Mouse (Mus musculus) spleen, embryonic (tissue): ENCODE measurements around the gene Il20rb.

Source experiments
- CTCF ChIA-PET: fragments of 350-600 bp; sonication (Branson Sonifier 250); formaldehyde crosslinking; loops from one replicate; lab custom pipeline; 2022; lab: Charles Lee

Gene Il20rb

DNA sequence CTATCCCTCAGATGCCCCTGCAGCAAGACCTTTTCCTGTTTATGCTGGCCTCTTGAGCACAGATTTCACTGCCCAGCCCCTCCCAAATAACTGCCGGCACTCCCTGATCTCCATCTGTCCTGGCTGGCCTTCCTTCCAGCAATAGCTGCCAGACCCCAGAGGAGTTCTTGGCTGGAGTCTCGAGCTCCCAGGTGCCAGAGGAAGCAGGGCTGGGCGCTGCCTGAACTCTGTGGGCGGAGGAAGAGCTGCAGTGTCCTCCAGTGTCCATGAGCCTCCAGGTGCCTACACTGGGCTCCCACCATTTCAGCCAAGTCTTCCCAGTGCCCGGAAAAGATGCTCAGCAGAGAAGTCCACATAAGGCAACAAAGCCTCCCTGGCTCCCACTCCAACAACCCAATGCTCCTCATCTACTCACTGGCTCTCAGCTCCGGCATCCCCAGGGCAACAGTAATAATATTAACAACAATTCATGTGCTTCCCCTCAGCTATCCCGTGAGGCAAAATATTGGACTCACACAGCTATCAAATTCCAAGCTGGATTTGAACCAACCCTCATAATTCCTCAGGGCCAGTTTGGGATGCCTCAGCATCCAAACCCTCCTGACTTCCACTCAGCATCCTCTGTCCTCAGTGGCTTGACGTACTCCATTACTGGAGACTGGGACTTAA, 15.5 kb downstream of the Il20rb start:
- CTCF ChIA-PET: no interaction called here

- CTCF ChIA-PET: no interaction called here
Observed at GRCm38 (mm10) chr9:100470228-100470627, 16.4 kb downstream of the Il20rb start.

GRCm38 (mm10) chr9:100469681-100470080, 16.9 kb downstream of the Il20rb start:
- CTCF ChIA-PET: no interaction called here

GRCm38 (mm10) chr9:100468151-100468550, 18.4 kb downstream of the Il20rb start:
- CTCF ChIA-PET: no interaction called here

GRCm38 (mm10) chr9:100467653-100468052, 18.9 kb downstream of the Il20rb start:
- CTCF ChIA-PET: interaction anchor here (0.6 kb wide), 1 partner anchor 8 kb away, joined by 6 read pairs; no protein-coding TSS in a partner anchor

DNA sequence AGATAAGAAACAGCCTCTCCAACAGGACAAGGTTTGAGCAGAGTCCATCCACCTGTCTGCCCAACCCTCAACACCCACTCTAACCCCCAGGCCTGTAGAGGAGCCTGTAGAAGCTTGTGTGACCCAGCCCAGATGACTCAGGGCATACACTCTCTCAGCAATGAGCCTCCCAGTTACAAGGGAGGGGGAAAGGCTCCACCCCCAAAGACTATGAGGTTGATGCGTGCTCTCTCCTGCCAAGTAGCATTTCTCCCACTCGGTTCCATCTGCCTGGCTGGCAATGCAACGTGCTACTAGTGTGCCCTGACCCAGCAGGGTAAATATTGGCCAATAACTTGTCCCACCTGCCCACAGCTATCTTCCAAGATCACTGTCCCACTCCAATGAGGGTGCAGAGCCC, 19.8 kb downstream of the Il20rb start:
- CTCF ChIA-PET: interaction anchor here (0.6 kb wide), 1 partner anchor 9 kb away, joined by 6 read pairs; no protein-coding TSS in a partner anchor

DNA sequence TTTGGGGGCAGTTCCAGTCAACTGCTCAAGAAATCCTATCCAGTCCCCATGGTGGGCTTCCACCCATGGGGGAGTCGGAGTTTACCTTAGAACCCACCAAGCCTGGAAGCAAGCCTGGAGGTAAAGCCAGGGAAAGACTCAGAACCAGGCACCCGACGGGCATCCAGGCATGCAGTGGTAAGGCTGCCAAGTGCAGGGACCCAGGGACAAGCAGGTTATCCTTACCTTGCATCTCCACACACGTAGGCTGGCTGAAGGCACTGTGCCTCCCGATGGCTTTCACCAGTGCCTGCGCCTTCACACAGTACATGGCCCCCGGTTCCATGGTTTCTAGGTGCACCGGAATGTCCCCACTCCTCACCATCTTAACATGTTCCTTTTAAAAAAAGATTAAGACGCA, 20.6 kb downstream of the Il20rb start:
- CTCF ChIA-PET: no interaction called here

GRCm38 (mm10) chr9:100465380-100465779, 21.2 kb downstream of the Il20rb start:
- CTCF ChIA-PET: no interaction called here

- CTCF ChIA-PET: interaction anchor here (0.6 to 0.7 kb wide), 2 partner anchors 51 to 945 kb away, joined by 4 to 15 read pairs; no protein-coding TSS in a partner anchor
Observed at GRCm38 (mm10) chr9:100463771-100464170, 22.8 kb downstream of the Il20rb start.

- CTCF ChIA-PET: interaction anchor here (0.6 kb wide), 1 partner anchor 675 kb away, joined by 11 read pairs; no protein-coding TSS in a partner anchor
Observed at GRCm38 (mm10) chr9:100462098-100462497, 24.5 kb downstream of the Il20rb start.

- CTCF ChIA-PET: no interaction called here
Observed at GRCm38 (mm10) chr9:100461671-100462070, 24.9 kb downstream of the Il20rb start.

DNA sequence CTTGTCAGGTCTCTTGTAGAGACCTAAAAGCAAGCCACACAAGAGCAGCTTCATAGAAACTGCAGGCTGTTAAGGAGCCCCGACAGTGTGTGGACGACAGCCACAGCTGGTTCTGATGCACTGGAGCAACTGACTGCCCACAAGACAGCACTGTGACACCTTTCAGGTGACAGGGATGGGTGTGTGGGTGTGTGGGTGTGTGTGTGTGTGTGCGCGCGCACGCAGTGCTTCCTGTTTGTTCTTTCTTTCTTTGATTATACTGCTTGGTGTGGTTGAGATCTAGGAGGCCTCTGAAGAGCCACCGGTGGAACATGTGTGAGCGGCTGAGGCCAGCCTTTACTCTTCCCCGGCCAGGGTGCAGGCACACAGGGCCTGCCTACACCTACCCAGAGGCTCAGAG, 26.4 kb downstream of the Il20rb start:
- CTCF ChIA-PET: no interaction called here

GRCm38 (mm10) chr9:100457971-100458681, 28.5 kb downstream of the Il20rb start:
- CTCF ChIA-PET: no interaction called here

- CTCF ChIA-PET: no interaction called here
Observed at GRCm38 (mm10) chr9:100454664-100454993, 32.0 kb downstream of the Il20rb start.

DNA sequence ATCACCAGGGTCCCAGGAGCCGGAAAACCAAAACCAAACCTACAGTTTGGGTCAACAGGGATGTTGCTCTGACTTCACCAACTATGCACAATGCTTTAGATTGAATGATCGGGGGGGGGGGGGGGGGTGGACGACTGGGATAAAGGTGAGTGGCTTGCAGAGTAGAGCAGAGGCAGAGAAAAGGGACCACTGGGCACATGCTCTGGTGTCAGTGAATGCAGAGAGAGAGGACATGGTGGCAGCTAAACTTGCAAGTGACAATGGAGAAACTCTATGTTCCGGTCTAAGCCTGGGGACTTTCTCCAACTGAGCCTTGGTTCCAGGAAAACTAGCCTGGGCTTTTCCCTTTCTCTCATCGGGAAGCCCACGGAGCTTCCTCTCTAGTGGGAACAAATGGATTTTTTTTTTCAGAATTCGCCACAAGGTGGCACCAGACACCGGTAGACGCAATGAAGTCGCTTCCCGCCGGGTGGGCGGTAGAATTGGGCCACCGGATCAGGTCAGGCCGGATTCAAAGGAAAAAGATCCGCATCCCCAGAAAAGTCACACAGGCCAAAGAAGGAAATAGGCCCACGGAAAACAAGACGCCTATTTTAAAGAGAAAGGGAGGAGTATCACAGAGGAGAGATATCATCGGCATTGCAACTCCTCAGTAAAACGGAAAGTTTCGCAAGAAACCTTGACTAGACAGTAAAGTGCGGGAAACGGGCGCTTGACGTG, 32.5 kb downstream of the Il20rb start:
- CTCF ChIA-PET: no interaction called here

DNA sequence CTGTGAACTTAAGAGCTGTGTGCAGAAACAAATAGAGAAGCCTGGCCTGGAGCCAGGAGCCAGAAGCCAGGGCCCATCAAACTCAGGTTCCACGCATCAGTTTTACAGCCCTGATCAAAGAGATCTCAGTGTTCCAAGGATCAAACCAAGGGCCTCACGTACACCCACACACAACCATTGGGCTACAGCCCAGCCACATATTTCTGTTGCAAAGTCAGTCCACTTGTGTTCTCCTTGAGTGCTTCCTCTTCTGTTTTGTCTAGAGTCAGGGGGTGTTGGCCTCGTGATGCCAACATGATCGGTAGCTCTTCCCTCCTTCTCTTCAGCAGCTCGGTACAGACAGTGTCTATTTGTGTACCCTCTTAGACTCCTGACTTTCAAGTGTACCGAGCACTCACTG, 34.2 kb downstream of the Il20rb start:
- CTCF ChIA-PET: no interaction called here

- CTCF ChIA-PET: interaction anchor here (0.7 kb wide), 1 partner anchor 318 kb away, joined by 3 read pairs; no protein-coding TSS in a partner anchor
Observed at GRCm38 (mm10) chr9:100446059-100446686, 40.4 kb downstream of the Il20rb start.

DNA sequence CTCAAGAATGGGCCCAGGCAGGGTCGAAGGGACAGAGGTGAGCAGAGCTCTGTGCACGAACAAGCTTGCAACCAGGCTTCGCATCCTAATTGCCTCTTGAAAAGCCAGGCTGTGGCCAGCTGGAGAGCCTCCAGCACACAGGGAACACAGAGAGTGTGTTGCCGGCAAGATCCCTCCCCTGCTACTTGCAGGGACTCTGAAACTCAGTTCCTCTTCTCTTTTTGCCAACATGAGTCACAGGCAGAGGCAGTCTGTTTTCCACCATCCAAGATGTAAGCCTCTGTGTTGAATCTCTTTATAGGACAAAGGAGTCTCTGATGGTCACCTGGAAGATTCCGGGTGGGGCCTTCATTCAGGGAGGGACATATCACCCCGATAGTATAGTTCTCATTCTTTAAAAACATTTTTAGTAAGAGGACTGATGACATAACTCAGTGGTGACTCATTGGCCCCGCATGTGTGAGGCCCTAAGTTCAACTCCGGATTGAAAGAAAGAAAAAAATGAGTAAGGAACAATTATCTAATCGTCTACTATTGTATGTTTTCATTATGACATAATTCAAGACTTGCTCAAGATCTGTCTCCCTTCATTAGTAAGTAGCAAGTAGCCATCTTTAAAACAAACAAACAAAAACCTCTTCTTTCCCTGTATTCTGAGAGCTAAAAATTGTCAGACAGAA, 46.3 kb downstream of the Il20rb start:
- CTCF ChIA-PET: no interaction called here

DNA sequence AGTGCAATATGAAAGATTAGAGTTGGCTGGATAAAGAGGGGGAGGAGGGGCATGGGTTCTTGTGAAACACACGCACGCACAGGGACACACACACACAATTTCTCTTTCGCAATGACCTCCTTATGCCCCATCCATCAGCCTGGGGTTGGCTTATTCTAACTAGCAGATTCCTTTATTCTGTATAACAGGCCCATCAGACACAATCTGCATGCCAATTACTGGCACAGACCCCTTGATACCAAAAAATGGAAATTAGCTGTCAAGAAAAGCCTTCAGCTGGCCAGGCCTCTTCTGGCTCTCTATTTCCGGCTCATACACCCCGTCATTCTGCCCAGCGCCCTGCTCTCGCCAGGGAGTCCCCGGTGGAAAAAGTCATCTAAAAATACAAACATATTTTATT, 47.1 kb downstream of the Il20rb start:
- CTCF ChIA-PET: no interaction called here

DNA sequence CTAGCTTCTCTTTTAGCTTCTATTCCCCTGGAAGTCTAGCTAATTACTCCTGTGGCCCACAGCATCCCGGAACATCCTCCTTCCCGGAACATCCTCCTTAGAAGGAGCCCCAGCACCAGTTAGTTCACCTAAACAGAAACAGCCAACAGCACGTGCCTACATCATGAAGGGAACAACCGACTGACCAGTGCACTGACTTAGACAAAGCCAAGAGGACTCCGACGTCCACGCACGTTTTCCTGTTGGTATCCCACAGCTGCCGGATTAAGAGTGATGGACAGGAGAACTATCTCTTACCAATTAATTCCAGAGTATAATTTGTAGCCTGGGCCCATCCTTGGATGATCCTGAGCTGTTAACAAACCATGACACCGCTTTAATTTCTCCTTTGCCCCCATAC, 47.6 kb downstream of the Il20rb start:
- CTCF ChIA-PET: interaction anchor here (0.6 kb wide), 1 partner anchor 8 kb away, joined by 3 read pairs; no protein-coding TSS in a partner anchor
